Mouse (Mus musculus) cerebellum, adult 2 months (tissue): ENCODE results near the gene Nfe2l1. TPM values are rescaled to one million over a fixed set of nuclear protein-coding genes. Genes with fewer than 3 reads are reported as not detected.

Experiments used
- DNase-seq, 2 experiments: peaks; one replicate each; pipeline ENCODE4 v3.0.0; 2021
- H3K27ac ChIP-seq: fragments of 200-500 bp; 2 replicates; pipeline ENCODE4 v1.5.1; 2012; ENCODE audit warnings: low read length, control low read depth, inconsistent platforms; ENCODE audit not compliant: insufficient read depth
- H3K27me3 ChIP-seq: fragments of 200-500 bp; 2 replicates; pipeline ENCODE4 v1.6.1; 2012; ENCODE audit warnings: inconsistent platforms, mild to moderate bottlenecking, low read length, moderate library complexity; ENCODE audit not compliant: control insufficient read depth, insufficient read depth
- H3K4me1 ChIP-seq: fragments of 200-500 bp; 2 replicates; pipeline ENCODE4 v1.6.1; 2011; ENCODE audit warnings: low read length; ENCODE audit not compliant: control insufficient read depth, insufficient read depth
- H3K4me3 ChIP-seq: fragments of 200-500 bp; replicated peaks from 2 replicates; pipeline ENCODE3; 2011; ENCODE audit warnings: mild to moderate bottlenecking, low read depth, low read length, control low read depth; ENCODE audit not compliant: insufficient read depth
- CTCF ChIP-seq: fragments of 200-500 bp; IDR thresholded peaks from 2 replicates; pipeline ENCODE4 v1.5.1; 2011; ENCODE audit warnings: low read depth, mild to moderate bottlenecking, control low read depth, low read length, moderate library complexity, borderline replicate concordance; ENCODE audit not compliant: insufficient read depth
- POLR2A ChIP-seq: fragments of 200-500 bp; IDR thresholded peaks from 2 replicates; pipeline ENCODE4 v1.6.1; 2011; ENCODE audit warnings: low read length, control low read depth, borderline replicate concordance; ENCODE audit not compliant: insufficient read depth
- WGBS: fragments of 180-500 bp; shearing (Covaris S2); methylation state at CpG from one replicate; pipeline ENCODE4 v1.1.7; 2018; 5-methylcytosine and 5-hydroxymethylcytosine counted together
- polyA plus RNA-seq: library from polyadenylated mRNA; depleted of rRNA; stranded (reverse); fragments of >200 nt; gene quantifications from 2 replicates; pipeline ENCODE4 v1.2.3, GENCODE M21; 2012

The Nfe2l1 gene
- polyA plus RNA-seq, 1 experiment: 215 TPM

GRCm38 (mm10) chr11:96822675-96823470 lies 6.9 kb downstream of the Nfe2l1 start:
- TF ChIP-seq CTCF (no peak), POLR2A (no peak)
- no peaks in the 10 kb centered on the region for H3K27me3 ChIP-seq
- H3K4me1 ChIP-seq: peaks cover 38% of the 10 kb centered on the region
- no peak overlapping the region for H3K27ac ChIP-seq
- DNase-seq: peak in 1 of 2 experiments; percentile 27
- WGBS: 22% methylated on average over 4 of the region's 4 CpGs
- peak overlapping the region; percentile 62 for H3K4me3 ChIP-seq

GRCm38 (mm10) chr11:96821956-96822355 lies 7.8 kb downstream of the Nfe2l1 start:
- TF ChIP-seq POLR2A (no peak), CTCF (no peak)
- H3K27ac ChIP-seq: no peak overlapping the region
- no peak overlapping the region for H3K4me3 ChIP-seq
- 65% methylated on average over 10 of the region's 10 CpGs for WGBS
- no peaks in the 10 kb centered on the region for H3K27me3 ChIP-seq
- peak in 1 of 2 experiments; percentile 23 for DNase-seq
- peaks cover 32% of the 10 kb centered on the region for H3K4me1 ChIP-seq

- TF ChIP-seq POLR2A (no peak), CTCF (no peak)
- H3K27ac ChIP-seq: no peak overlapping the region
- H3K4me1 ChIP-seq: peaks cover 15% of the 10 kb centered on the region
- WGBS: 62% methylated on average over 8 of the region's 8 CpGs
- DNase-seq: no peak
- H3K27me3 ChIP-seq: no peaks in the 10 kb centered on the region
- H3K4me3 ChIP-seq: no peak overlapping the region
Measured at GRCm38 (mm10) chr11:96818128-96818710, 11.5 kb downstream of the Nfe2l1 start.

- no peak for DNase-seq
- Histone ChIP-seq H3K4me1 (peaks cover 11% of the 10 kb centered on the region), H3K27ac (no peak overlapping the region), H3K27me3 (no peaks in the 10 kb centered on the region), H3K4me3 (no peak overlapping the region)
- TF ChIP-seq POLR2A (no peak), CTCF (no peak)
- WGBS: 53% methylated on average over 5 of the region's 5 CpGs
Measured at GRCm38 (mm10) chr11:96816979-96817378, 12.8 kb downstream of the Nfe2l1 start.

- H3K4me3 ChIP-seq: no peak overlapping the region
- H3K27me3 ChIP-seq: no peaks in the 10 kb centered on the region
- WGBS: 100% methylated on average over 1 of the region's 1 CpGs
- TF ChIP-seq CTCF: no peak
- TF ChIP-seq POLR2A: no peak
- H3K4me1 ChIP-seq: peaks cover 11% of the 10 kb centered on the region
- DNase-seq: no peak
- H3K27ac ChIP-seq: no peak overlapping the region
Measured at GRCm38 (mm10) chr11:96816494-96816893, 13.3 kb downstream of the Nfe2l1 start.

- no peak for DNase-seq
- Histone ChIP-seq H3K27ac (no peak overlapping the region), H3K4me3 (no peak overlapping the region), H3K4me1 (peaks cover 11% of the 10 kb centered on the region), H3K27me3 (no peaks in the 10 kb centered on the region)
- TF ChIP-seq POLR2A: no peak
- TF ChIP-seq CTCF: no peak
- 96% methylated on average over 2 of the region's 2 CpGs for WGBS
Measured at GRCm38 (mm10) chr11:96815895-96816294, 13.9 kb downstream of the Nfe2l1 start.

GRCm38 (mm10) chr11:96814443-96814842 lies 15.3 kb downstream of the Nfe2l1 start:
- Histone ChIP-seq H3K4me1 (peaks cover 13% of the 10 kb centered on the region), H3K4me3 (no peak overlapping the region), H3K27me3 (no peaks in the 10 kb centered on the region), H3K27ac (no peak overlapping the region)
- TF ChIP-seq CTCF (no peak), POLR2A (no peak)
- WGBS: 72% methylated on average over 2 of the region's 2 CpGs
- no peak for DNase-seq

GRCm38 (mm10) chr11:96813920-96814319 lies 15.8 kb downstream of the Nfe2l1 start:
- Histone ChIP-seq H3K4me3 (no peak overlapping the region), H3K27ac (no peak overlapping the region), H3K4me1 (peaks cover 9% of the 10 kb centered on the region), H3K27me3 (no peaks in the 10 kb centered on the region)
- no peak for DNase-seq
- 91% methylated on average over 5 of the region's 5 CpGs for WGBS
- TF ChIP-seq CTCF: no peak
- no peak for TF ChIP-seq POLR2A
